ENCODE assay signal across 19 mouse cellular contexts in the genomic region with DNA sequence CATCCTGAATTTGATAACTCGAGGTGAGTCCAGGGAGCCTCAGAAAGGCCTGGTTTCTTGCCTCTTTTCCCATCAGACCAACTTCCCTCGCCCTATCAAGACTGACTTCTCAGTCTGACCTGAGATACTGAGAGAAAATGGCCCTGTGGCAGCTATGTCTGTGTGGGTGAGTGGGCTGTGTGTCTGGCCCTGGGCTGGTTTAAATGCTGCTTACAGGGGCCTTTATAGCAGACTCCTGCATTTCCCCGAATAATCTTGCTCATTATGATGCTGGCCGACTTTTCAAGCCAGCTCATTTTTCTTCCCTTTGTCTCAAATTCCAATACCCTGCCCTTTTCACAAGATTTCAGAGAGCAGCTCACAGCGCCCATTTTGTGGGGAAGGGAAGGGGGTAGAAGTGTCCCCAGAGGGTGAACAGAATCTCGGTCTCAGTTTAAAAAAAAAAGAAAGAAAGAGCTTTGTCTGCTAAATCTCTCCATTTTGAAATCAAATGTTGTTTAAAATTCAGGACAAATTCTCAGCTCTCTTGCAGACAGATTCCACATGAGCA.
DNase-seq lines count a peak whose midpoint lies in the region; ATAC-seq and TF ChIP-seq lines count a peak whose summit lies in the region.
"Had no signal": no experiment of that assay in that cellular context is flagged by ENCODE, and none has a peak within 500 bp of the region (broad histone marks: within the 10 kb centered on the region; RNA-seq: fewer than 3 reads in every experiment).

No protein-coding gene starts in this region.

- no peaks in the 10 kb centered on the region for H3K27me3 ChIP-seq in forebrain, embryonic 10.5 days (ENCODE audit: poor library complexity, severe bottlenecking)
- H3K27me3 ChIP-seq in hindbrain, embryonic 11.5 days (ENCODE audit: control insufficient read depth, insufficient read depth, low read length) = no peaks in the 10 kb centered on the region
- no peaks in the 10 kb centered on the region for H3K27me3 ChIP-seq in midbrain, embryonic 12.5 days
- H3K27me3 ChIP-seq: embryonic facial prominence, embryonic 13.5 days; heart, embryonic 12.5 days; lung, embryonic 15.5 days had no signal

- peak overlapping the region; percentile 20; the same call in 1 of the 2 replicates for H3K27ac ChIP-seq in forebrain, embryonic 10.5 days
- H3K27ac ChIP-seq in hindbrain, embryonic 11.5 days (ENCODE audit: low read depth, low read length) = no peak overlapping the region
- peak overlapping the region; percentile 56; the same call in 1 of the 2 replicates for H3K27ac ChIP-seq in midbrain, embryonic 12.5 days (replicated peaks)
- H3K27ac ChIP-seq: embryonic facial prominence, embryonic 13.5 days; lung, embryonic 15.5 days had no signal

- peak; percentile 64 for DNase-seq in brain, embryonic 14.5 days (ENCODE audit: low read depth)
- no peak for DNase-seq in forebrain, embryonic 10.5 days (ENCODE audit: extremely low spot score, low spot score)
- peak; percentile 25 for DNase-seq in hindbrain, embryonic 11.5 days (ENCODE audit: low spot score)
- DNase-seq in cerebellum, adult 11-12 months = no peak
- DNase-seq in ovary, postnatal 14 days (ENCODE audit: low spot score) = no peak
- DNase-seq in right cerebral cortex, postnatal 14 days = no peak
- DNase-seq: adrenal gland, adult 2 months; cerebellum, postnatal 10 days; gastrocnemius, postnatal 25 days; heart, postnatal 36 days; kidney, postnatal 14 days; thymus, adult 2 months had no signal

- no peak overlapping the region for H3K9ac ChIP-seq in hindbrain, embryonic 11.5 days (ENCODE audit: low read depth, low read length)
- H3K9ac ChIP-seq in midbrain, embryonic 12.5 days (replicated peaks) = no peak overlapping the region
- H3K9ac ChIP-seq: embryonic facial prominence, embryonic 13.5 days; heart, embryonic 12.5 days; lung, embryonic 15.5 days had no signal

- TF ChIP-seq CTCF in brain, embryonic 14.5 days (IDR thresholded peaks at IDR 0.05; ENCODE audit: borderline replicate concordance, extremely low read depth, insufficient read depth, insufficient read length) = no peak

- 45% methylated on average over 6 of the region's 6 CpGs for WGBS in forebrain, embryonic 10.5 days
- 41% methylated on average over 6 of the region's 6 CpGs for WGBS in hindbrain, embryonic 11.5 days
- 35% methylated on average over 6 of the region's 6 CpGs for whole genome bisulfite sequencing in midbrain, embryonic 12.5 days

- ATAC-seq in hindbrain, embryonic 11.5 days (ENCODE audit: low FRiP score) = peak; percentile 79
- ATAC-seq in midbrain, embryonic 12.5 days (ENCODE audit: low FRiP score, low read depth) = peak; percentile 61; the same call in 1 of the 2 replicates
- ATAC-seq: intestine, postnatal 0 days had no signal

- no peak overlapping the region for H3K4me3 ChIP-seq in forebrain, embryonic 10.5 days
- H3K4me3 ChIP-seq in hindbrain, embryonic 11.5 days (ENCODE audit: low read depth, low read length) = no peak overlapping the region
- H3K4me3 ChIP-seq in midbrain, embryonic 12.5 days = no peak overlapping the region
- H3K4me3 ChIP-seq: embryonic facial prominence, embryonic 13.5 days; heart, embryonic 12.5 days; lung, embryonic 15.5 days had no signal

- H3K9me3 ChIP-seq in forebrain, embryonic 10.5 days = no peaks in the 10 kb centered on the region
- H3K9me3 ChIP-seq in hindbrain, embryonic 11.5 days (ENCODE audit: control insufficient read depth, low read length) = no peaks in the 10 kb centered on the region
- no peaks in the 10 kb centered on the region for H3K9me3 ChIP-seq in midbrain, embryonic 12.5 days
- H3K9me3 ChIP-seq: embryonic facial prominence, embryonic 13.5 days; heart, embryonic 12.5 days; lung, embryonic 15.5 days had no signal

- TF ChIP-seq POLR2A in brain, embryonic 14.5 days (IDR thresholded peaks at IDR 0.05; ENCODE audit: borderline replicate concordance, extremely low read depth, insufficient read depth, insufficient read length, poor library complexity, severe bottlenecking) = no peak

- no peaks in the 10 kb centered on the region for H3K36me3 ChIP-seq in forebrain, embryonic 10.5 days (replicated peaks)
- no peaks in the 10 kb centered on the region for H3K36me3 ChIP-seq in hindbrain, embryonic 11.5 days (ENCODE audit: control insufficient read depth, insufficient read depth, low read length)
- H3K36me3 ChIP-seq in midbrain, embryonic 12.5 days = no peaks in the 10 kb centered on the region
- H3K36me3 ChIP-seq: embryonic facial prominence, embryonic 13.5 days; G1E; heart, embryonic 12.5 days; lung, embryonic 15.5 days had no signal

- H3K4me1 ChIP-seq in forebrain, embryonic 10.5 days = peaks cover 24% of the 10 kb centered on the region
- no peaks in the 10 kb centered on the region for H3K4me1 ChIP-seq in hindbrain, embryonic 11.5 days (replicated peaks; ENCODE audit: control insufficient read depth, insufficient read depth, low read length)
- H3K4me1 ChIP-seq in midbrain, embryonic 12.5 days = peaks cover 7% of the 10 kb centered on the region; the same call in 1 of the 2 replicates
- H3K4me1 ChIP-seq: embryonic facial prominence, embryonic 13.5 days; heart, embryonic 12.5 days; lung, embryonic 15.5 days had no signal

- no peak overlapping the region for H3K4me2 ChIP-seq in hindbrain, embryonic 11.5 days (replicated peaks; ENCODE audit: low read depth, low read length)
- H3K4me2 ChIP-seq in midbrain, embryonic 12.5 days (replicated peaks) = no peak overlapping the region
- H3K4me2 ChIP-seq: embryonic facial prominence, embryonic 13.5 days; heart, embryonic 12.5 days; liver, embryonic 11.5 days; lung, embryonic 15.5 days had no signal

Comparison
In these comparisons a context has a peak if more than half of its experiments do, and no peak if none do; other contexts are left out.
1. DNase-seq: peak in brain, embryonic 14.5 days (single experiment) and hindbrain, embryonic 11.5 days (single experiment); none in forebrain, embryonic 10.5 days (single experiment), cerebellum, adult 11-12 months (single experiment), ovary, postnatal 14 days (single experiment) and right cerebral cortex, postnatal 14 days (single experiment).